Mouse (Mus musculus) gastrocnemius, postnatal 10 days (tissue): ENCODE measurements at regions not wholly inside any gene's neighbourhood (a gene's known extent, or its start where the extent isn't known, plus 50 kb on each side); places are given as distances from the start of the nearest gene placed in this dataset.
A peak's percentile ranks its signal among the peaks of the same experiment; 100 is the strongest.
"Not testable (repeated sequence)": the region's sequence is repeated elsewhere in the genome, so short reads cannot be mapped to it uniquely, and the experiment has no call there.

Source experiments
- DNase-seq: peaks from one replicate; pipeline ENCODE4 v3.0.0; 2021; ENCODE audit warnings: mixed read lengths

GRCm38 (mm10) chrX:75734628-75735302, 140.2 kb downstream of the Pls3 start:
- not testable (repeated sequence) for DNase-seq

- DNase-seq: not testable (repeated sequence)
Observed at GRCm38 (mm10) chrX:75733651-75734050, 141.3 kb downstream of the Pls3 start.

- not testable (repeated sequence) for DNase-seq
Observed at GRCm38 (mm10) chrX:75729791-75730190, 145.2 kb downstream of the Pls3 start.

GRCm38 (mm10) chrX:75728507-75728906, 146.5 kb downstream of the Pls3 start:
- DNase-seq: no peak

- not testable (repeated sequence) for DNase-seq
Observed at GRCm38 (mm10) chrX:75723542-75723941, 145.5 kb upstream of the Rab39b start.

- no peak for DNase-seq
Observed at GRCm38 (mm10) chrX:75699949-75700348, 121.9 kb upstream of the Rab39b start.

GRCm38 (mm10) chrX:75675271-75675670, 97.2 kb upstream of the Rab39b start:
- not testable (repeated sequence) for DNase-seq

- DNase-seq: peak; percentile 80
Observed at GRCm38 (mm10) chrX:75673920-75674665, 96.1 kb upstream of the Rab39b start.

- no peak for DNase-seq
Observed at GRCm38 (mm10) chrX:75673586-75673919, 95.5 kb upstream of the Rab39b start.

GRCm38 (mm10) chrX:75672976-75673375, 94.9 kb upstream of the Rab39b start:
- DNase-seq: peak; percentile 8

- DNase-seq: peak; percentile 30
Observed at GRCm38 (mm10) chrX:75667636-75668035, 89.6 kb upstream of the Rab39b start.

GRCm38 (mm10) chrX:75643402-75643801, 65.4 kb upstream of the Rab39b start:
- peak; percentile 49 for DNase-seq
